Mouse (Mus musculus) brain, embryonic 14.5 days (tissue): ENCODE measurements around the gene Clec2l.

Experiments
- CTCF ChIP-seq: fragments of 200-500 bp; IDR thresholded peaks from 2 replicates; pipeline ENCODE4 v1.5.1; 2012; ENCODE audit warnings: inconsistent platforms, mild to moderate bottlenecking, moderate library complexity, borderline replicate concordance; ENCODE audit not compliant: insufficient read depth, insufficient read length; ENCODE audit errors: extremely low read depth
- POLR2A ChIP-seq: fragments of 200-500 bp; IDR thresholded peaks from 2 replicates; pipeline ENCODE4 v1.6.1; 2012; ENCODE audit warnings: mild to moderate bottlenecking, inconsistent platforms, borderline replicate concordance; ENCODE audit not compliant: poor library complexity, insufficient read depth, insufficient read length, severe bottlenecking; ENCODE audit errors: extremely low read depth

GRCm38 (mm10) chr6:38701421-38701820, 38.6 kb downstream of the Clec2l start:
- TF ChIP-seq CTCF = no peak
- no peak for TF ChIP-seq POLR2A
